Mouse (Mus musculus) liver, embryonic 15.5 days (tissue): ENCODE measurements around the gene Fstl4. TPM values are rescaled to one million over a fixed set of nuclear protein-coding genes. Genes with fewer than 3 reads are reported as not detected.

ENCODE experiments used
- ATAC-seq: fragments of 200-750 bp; cut with Nextera tagmentation; 2 replicates; pipeline ENCODE4 v1.8.0; 2017; ENCODE audit warnings: moderate number of reproducible peaks, mild to moderate bottlenecking, moderate library complexity; ENCODE audit not compliant: insufficient read depth
- H3K27ac ChIP-seq: fragments of 300-500 bp; sonication (generic); replicated peaks from 2 replicates; pipeline ENCODE4 v1.5.1; 2015; ENCODE audit warnings: mild to moderate bottlenecking, inconsistent platforms
- H3K27me3 ChIP-seq: fragments of 300-500 bp; sonication (generic); 2 replicates; pipeline ENCODE4 v1.6.1; 2015; ENCODE audit warnings: mild to moderate bottlenecking, inconsistent platforms
- H3K36me3 ChIP-seq: fragments of 300-500 bp; sonication (generic); replicated peaks from 2 replicates; pipeline ENCODE4 v1.6.1; 2015; ENCODE audit warnings: moderate library complexity, mild to moderate bottlenecking, inconsistent platforms
- H3K4me1 ChIP-seq: fragments of 300-500 bp; sonication (generic); replicated peaks from 2 replicates; pipeline ENCODE4 v1.6.1; 2015; ENCODE audit warnings: inconsistent platforms
- H3K4me2 ChIP-seq: fragments of 300-500 bp; sonication (generic); 2 replicates; pipeline ENCODE4 v1.6.1; 2015; ENCODE audit warnings: moderate library complexity, mild to moderate bottlenecking, inconsistent platforms
- H3K4me3 ChIP-seq: fragments of 300-500 bp; sonication (generic); replicated peaks from 2 replicates; pipeline ENCODE4 v1.5.1; 2015; ENCODE audit warnings: mild to moderate bottlenecking, inconsistent platforms
- H3K9ac ChIP-seq: fragments of 300-500 bp; sonication (generic); 2 replicates; pipeline ENCODE4 v1.6.1; 2015; ENCODE audit warnings: moderate library complexity, mild to moderate bottlenecking, inconsistent platforms
- H3K9me3 ChIP-seq: fragments of 300-500 bp; sonication (generic); replicated peaks from 2 replicates; pipeline ENCODE4 v1.6.1; 2016; ENCODE audit warnings: inconsistent platforms
- WGBS: fragments of 180-500 bp; shearing (Covaris S2); methylation state at CpG from one replicate; pipeline ENCODE4 v1.1.7; 2015; ENCODE audit warnings: mixed read lengths; ENCODE audit not compliant: insufficient replicate concordance; 5-methylcytosine and 5-hydroxymethylcytosine counted together
- polyA plus RNA-seq: library from polyadenylated mRNA; unstranded; fragments of >200 nt; fragmentation: Nextera tagmentation; extraction: Ambion mirVana; gene quantifications from 2 replicates; pipeline ENCODE4 v1.2.1, GENCODE M21; 2015

Fstl4 gene
- polyA plus RNA-seq, result 0.08 and 0.13 TPM in 2 replicates

GRCm38 (mm10) chr11:52764461-52764893 is at the start of gene Fstl4:
Gene Fstl4 (plus strand): TSS chr11:52764634.
- H3K9ac ChIP-seq, result no peak within 1 kb of the TSS

DNA sequence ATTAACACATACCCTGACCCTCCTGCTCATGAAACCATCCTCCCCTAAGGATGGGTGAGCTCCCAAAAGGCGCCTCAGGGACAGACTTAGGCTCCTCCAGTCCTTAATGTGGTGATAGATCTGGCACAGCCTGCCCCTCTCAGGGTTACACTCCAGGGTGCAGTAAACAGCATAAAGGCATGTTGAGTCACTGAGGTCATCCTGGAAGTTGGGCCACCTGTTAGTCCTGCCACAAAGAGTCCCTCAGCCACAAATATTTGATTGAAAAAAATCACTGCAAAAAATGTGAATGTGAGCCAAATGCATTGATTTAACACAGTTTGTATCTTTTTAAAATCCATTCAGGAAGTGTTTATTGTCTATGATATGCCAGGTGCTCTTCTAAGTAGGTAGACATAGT is 45.9 kb upstream of the Fstl4 start:
- no peak overlapping the region for H3K27ac ChIP-seq
- no peaks in the 10 kb centered on the region for H3K9me3 ChIP-seq
- WGBS, result 38% methylated on average over 1 of the region's 1 CpGs
- no peak for ATAC-seq
- H3K4me2 ChIP-seq, result no peak overlapping the region
- no peak overlapping the region for H3K9ac ChIP-seq
- H3K36me3 ChIP-seq, result no peaks in the 10 kb centered on the region
- no peak overlapping the region for H3K4me3 ChIP-seq
- no peaks in the 10 kb centered on the region for H3K27me3 ChIP-seq
- no peaks in the 10 kb centered on the region for H3K4me1 ChIP-seq

More at GRCm38 (mm10) chr11:52764461-52764893, at the start of gene Fstl4:
- under 1% methylated on average over 46 of the region's 48 CpGs for WGBS
- ATAC-seq, result no peak
- Histone ChIP-seq H3K27ac (no peak within 1 kb of the TSS), H3K4me3 (peak within 1 kb of the TSS; percentile 37), H3K36me3 (no peaks in the 10 kb centered on the region), H3K9me3 (no peaks in the 10 kb centered on the region), H3K27me3 (peaks cover 56% of the 10 kb centered on the region), H3K4me1 (peaks cover 9% of the 10 kb centered on the region), H3K4me2 (peak within 1 kb of the TSS; percentile 61)

- WGBS, result 48% methylated on average over 6 of the region's 6 CpGs
- ATAC-seq, result no peak
- no peak overlapping the region for H3K9ac ChIP-seq
- no peaks in the 10 kb centered on the region for H3K36me3 ChIP-seq
- no peak overlapping the region for H3K4me3 ChIP-seq
- no peaks in the 10 kb centered on the region for H3K9me3 ChIP-seq
- H3K4me1 ChIP-seq, result no peaks in the 10 kb centered on the region
- H3K27me3 ChIP-seq, result no peaks in the 10 kb centered on the region
- no peak overlapping the region for H3K27ac ChIP-seq
- H3K4me2 ChIP-seq, result no peak overlapping the region
These were observed 43.3 kb upstream of the Fstl4 start for GRCm38 (mm10) chr11:52721087-52721486.

DNA sequence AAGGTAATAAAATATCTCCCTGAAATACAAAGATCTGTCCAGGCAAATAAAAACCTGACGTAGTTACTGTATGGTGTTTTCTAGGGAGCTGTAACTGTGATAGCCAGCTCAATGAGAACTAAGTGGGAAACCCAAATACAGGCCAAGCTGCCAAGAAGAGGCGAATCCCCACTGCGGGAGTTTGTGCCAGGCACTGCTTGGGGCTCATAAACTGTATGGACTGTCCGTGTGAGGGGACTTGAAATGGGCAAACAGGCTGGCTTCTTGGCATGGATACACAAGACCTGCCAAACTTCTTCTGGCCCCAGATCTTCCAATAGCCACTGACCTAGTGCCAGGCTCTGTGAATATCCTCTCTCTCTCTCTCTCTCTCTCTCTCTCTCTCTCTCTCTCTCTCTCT is 41.7 kb upstream of the Fstl4 start:
- Histone ChIP-seq H3K36me3 (no peaks in the 10 kb centered on the region), H3K9ac (no peak overlapping the region), H3K27ac (no peak overlapping the region), H3K4me1 (no peaks in the 10 kb centered on the region), H3K9me3 (no peaks in the 10 kb centered on the region), H3K27me3 (no peaks in the 10 kb centered on the region), H3K4me2 (no peak overlapping the region), H3K4me3 (no peak overlapping the region)
- no peak for ATAC-seq
- WGBS, result 68% methylated on average over 4 of the region's 4 CpGs

DNA sequence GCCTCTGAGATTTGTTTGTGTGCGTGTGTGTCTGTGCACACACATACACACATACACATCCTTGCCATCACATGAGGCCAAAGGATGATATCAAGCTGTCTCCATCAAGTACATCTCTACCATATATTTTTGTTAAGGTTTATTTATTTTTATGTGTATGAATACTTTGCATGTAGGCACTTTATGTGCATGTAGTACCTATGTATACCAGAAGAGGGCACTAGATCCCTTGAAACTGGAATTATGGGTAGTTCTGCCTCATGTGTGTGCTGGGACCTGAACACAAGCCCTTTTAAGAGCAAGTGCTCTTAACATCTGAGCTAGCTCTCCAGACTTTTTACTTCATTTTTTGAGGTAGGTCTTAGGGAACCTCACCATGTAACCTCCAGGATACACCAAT is 38.4 kb upstream of the Fstl4 start:
- no peak for ATAC-seq

GRCm38 (mm10) chr11:52728479-52728878 is 36.0 kb upstream of the Fstl4 start:
- no peak overlapping the region for H3K4me3 ChIP-seq
- H3K4me1 ChIP-seq, result no peaks in the 10 kb centered on the region
- H3K4me2 ChIP-seq, result no peak overlapping the region
- no peak overlapping the region for H3K27ac ChIP-seq
- 74% methylated on average over 15 of the region's 15 CpGs for WGBS
- H3K9me3 ChIP-seq, result no peaks in the 10 kb centered on the region
- H3K27me3 ChIP-seq, result no peaks in the 10 kb centered on the region
- no peaks in the 10 kb centered on the region for H3K36me3 ChIP-seq
- H3K9ac ChIP-seq, result no peak overlapping the region
- no peak for ATAC-seq

More for the DNA sequence above, 38.4 kb upstream of the Fstl4 start:
- Histone ChIP-seq H3K27me3 (no peaks in the 10 kb centered on the region), H3K27ac (no peak overlapping the region), H3K9me3 (no peaks in the 10 kb centered on the region), H3K4me2 (no peak overlapping the region), H3K9ac (no peak overlapping the region), H3K4me1 (no peaks in the 10 kb centered on the region), H3K4me3 (no peak overlapping the region), H3K36me3 (no peaks in the 10 kb centered on the region)
- 85% methylated on average over 1 of the region's 1 CpGs for WGBS

DNA sequence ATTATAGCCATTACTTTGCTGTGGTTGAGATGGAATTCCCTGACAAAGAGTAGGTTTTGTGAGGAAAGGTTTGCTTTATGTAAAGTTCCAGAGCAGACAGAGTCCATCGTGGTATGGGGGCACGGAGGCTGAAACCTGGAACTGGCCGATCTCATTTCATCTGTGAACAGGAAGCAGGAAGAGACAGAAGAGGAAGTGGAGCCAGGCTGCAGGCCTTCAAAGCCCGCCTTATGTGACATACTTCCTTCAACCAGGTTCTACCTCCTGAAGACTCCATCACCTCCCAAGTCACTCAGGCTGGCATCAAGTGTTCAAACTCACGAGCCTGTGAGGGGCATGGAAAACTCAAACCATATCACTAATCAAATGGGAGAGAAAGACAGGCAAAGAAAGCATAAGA is 34.5 kb upstream of the Fstl4 start:
- Histone ChIP-seq H3K4me1 (no peaks in the 10 kb centered on the region), H3K9ac (no peak overlapping the region), H3K9me3 (no peaks in the 10 kb centered on the region), H3K4me3 (no peak overlapping the region), H3K27me3 (no peaks in the 10 kb centered on the region), H3K36me3 (no peaks in the 10 kb centered on the region), H3K4me2 (no peak overlapping the region), H3K27ac (no peak overlapping the region)
- no peak for ATAC-seq
- 44% methylated on average over 5 of the region's 5 CpGs for WGBS

DNA sequence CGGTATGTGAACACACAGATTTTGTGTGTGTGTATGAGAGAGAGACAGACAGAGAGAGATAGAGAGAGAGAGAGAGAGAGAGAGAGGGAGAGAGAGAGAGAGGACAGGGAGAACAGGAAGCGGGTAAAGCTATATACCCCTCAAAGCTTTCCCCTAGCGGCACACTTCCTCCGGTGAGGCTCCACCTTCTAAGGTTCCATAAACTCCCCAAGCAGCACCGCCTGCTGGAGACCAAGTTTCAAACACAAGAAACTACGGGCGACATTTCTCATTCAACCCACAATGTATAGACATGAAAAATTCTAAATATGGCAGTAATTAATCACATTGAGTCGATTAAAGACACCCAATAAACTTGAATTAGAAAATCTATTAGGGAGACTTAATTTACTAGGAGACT is 32.5 kb upstream of the Fstl4 start:
- no peak overlapping the region for H3K27ac ChIP-seq
- no peaks in the 10 kb centered on the region for H3K27me3 ChIP-seq
- no peak overlapping the region for H3K4me3 ChIP-seq
- no peak overlapping the region for H3K4me2 ChIP-seq
- no peak overlapping the region for H3K9ac ChIP-seq
- H3K4me1 ChIP-seq, result no peaks in the 10 kb centered on the region
- H3K9me3 ChIP-seq, result no peaks in the 10 kb centered on the region
- no peaks in the 10 kb centered on the region for H3K36me3 ChIP-seq
- no peak for ATAC-seq
- WGBS, result 41% methylated on average over 8 of the region's 8 CpGs

DNA sequence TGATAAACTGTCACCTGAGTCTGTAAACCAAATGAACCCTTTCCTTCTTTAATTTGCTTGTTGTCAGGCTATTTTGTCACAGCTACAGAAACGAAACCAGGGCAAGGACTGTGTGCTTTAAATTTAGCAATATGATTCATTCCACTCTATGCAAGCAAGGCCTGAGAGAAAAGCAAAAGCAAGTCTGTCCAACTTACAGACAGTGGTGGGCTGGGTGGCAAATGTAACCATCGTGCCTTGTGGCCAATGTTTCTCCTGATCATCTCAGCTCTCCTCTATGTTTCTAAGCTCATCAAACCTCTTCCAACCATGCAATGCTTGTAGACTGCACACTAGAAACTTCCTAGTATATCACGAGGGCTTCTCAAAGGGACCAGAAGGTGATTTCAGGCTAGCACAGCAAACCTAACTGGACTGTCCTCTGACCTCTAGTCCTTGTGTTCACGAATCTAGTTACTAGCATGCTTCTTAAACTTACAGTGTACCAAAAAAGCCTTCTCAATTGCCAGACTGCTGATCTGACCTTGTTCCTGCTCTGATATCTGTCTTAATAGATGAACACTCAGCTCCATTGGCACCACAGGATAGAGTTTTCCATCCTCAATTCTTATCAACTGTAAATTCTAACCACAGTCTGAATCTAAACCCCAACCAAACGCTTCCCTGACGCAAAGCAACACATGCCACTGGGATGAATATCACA is 29.8 kb upstream of the Fstl4 start:
- no peaks in the 10 kb centered on the region for H3K27me3 ChIP-seq
- no peak overlapping the region for H3K9ac ChIP-seq
- 49% methylated on average over 6 of the region's 6 CpGs for WGBS
- no peak for ATAC-seq
- H3K4me1 ChIP-seq, result no peaks in the 10 kb centered on the region
- H3K4me2 ChIP-seq, result no peak overlapping the region
- H3K4me3 ChIP-seq, result no peak overlapping the region
- H3K27ac ChIP-seq, result no peak overlapping the region
- no peaks in the 10 kb centered on the region for H3K36me3 ChIP-seq
- no peaks in the 10 kb centered on the region for H3K9me3 ChIP-seq

GRCm38 (mm10) chr11:52739187-52739586 is 25.2 kb upstream of the Fstl4 start:
- WGBS, result 18% methylated on average over 9 of the region's 9 CpGs
- H3K9me3 ChIP-seq, result no peaks in the 10 kb centered on the region
- H3K4me1 ChIP-seq, result no peaks in the 10 kb centered on the region
- H3K27ac ChIP-seq, result no peak overlapping the region
- H3K4me3 ChIP-seq, result no peak overlapping the region
- no peaks in the 10 kb centered on the region for H3K36me3 ChIP-seq
- H3K4me2 ChIP-seq, result no peak overlapping the region
- no peak overlapping the region for H3K9ac ChIP-seq
- ATAC-seq, result no peak
- no peaks in the 10 kb centered on the region for H3K27me3 ChIP-seq

GRCm38 (mm10) chr11:52740466-52740865 is 24.0 kb upstream of the Fstl4 start:
- Histone ChIP-seq H3K36me3 (no peaks in the 10 kb centered on the region), H3K4me2 (no peak overlapping the region), H3K27me3 (no peaks in the 10 kb centered on the region), H3K4me1 (no peaks in the 10 kb centered on the region), H3K4me3 (no peak overlapping the region), H3K9me3 (no peaks in the 10 kb centered on the region), H3K9ac (no peak overlapping the region), H3K27ac (no peak overlapping the region)
- no peak for ATAC-seq

DNA sequence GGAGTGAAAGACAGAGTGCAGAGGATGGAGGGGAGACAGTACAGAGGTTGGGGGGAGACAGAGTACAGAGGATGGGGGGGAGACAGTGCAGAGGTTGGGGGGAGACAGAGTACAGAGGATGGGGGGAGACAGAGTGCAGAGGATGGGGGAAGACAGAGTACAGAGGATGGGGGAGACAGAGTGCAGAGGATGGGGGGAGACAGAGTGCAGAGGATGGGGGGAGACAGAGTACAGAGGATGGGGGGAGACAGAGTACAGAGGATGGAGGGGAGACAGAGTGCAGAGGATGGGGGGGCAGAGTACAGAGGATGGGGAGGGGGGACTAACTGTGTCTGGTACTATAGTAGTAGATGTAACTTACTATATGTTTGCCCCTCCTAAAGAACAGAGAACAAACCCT is 20.5 kb upstream of the Fstl4 start:
- no peak overlapping the region for H3K4me3 ChIP-seq
- no peak overlapping the region for H3K27ac ChIP-seq
- H3K4me1 ChIP-seq, result no peaks in the 10 kb centered on the region
- ATAC-seq, result no peak
- no peaks in the 10 kb centered on the region for H3K36me3 ChIP-seq
- no peak overlapping the region for H3K4me2 ChIP-seq
- H3K9ac ChIP-seq, result no peak overlapping the region
- H3K27me3 ChIP-seq, result no peaks in the 10 kb centered on the region
- no peaks in the 10 kb centered on the region for H3K9me3 ChIP-seq
